Mouse (Mus musculus): Measurements from ENCODE around the gene Ostm1.

Ostm1 gene

DNA sequence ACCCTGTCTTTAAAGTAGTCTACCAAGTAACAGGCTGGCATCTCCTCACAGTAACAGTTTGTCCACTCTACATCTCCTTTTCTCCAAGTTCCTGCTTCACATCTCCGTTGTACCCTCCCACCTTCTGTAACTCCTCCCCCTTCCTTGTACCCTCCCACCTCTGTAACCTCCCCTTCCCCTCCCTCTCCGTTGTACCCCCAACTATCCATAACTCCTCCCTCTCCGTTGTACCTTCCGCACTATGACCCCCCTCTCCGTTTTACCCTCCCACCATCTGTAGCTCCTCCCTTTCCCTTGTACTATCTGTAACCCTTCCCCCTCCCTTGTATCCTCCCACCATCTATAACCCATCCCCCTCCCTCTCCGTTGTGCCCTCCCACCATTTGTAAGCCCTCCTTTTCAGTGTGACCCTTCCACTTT is 97.0 kb downstream of the Ostm1 start:
- no peak for DNase-seq

GRCm38 (mm10) chr10:42682421-42682820 is 98.8 kb downstream of the Ostm1 start:
- DNase-seq = peak in 1 of 2 experiments; percentile 20

DNA sequence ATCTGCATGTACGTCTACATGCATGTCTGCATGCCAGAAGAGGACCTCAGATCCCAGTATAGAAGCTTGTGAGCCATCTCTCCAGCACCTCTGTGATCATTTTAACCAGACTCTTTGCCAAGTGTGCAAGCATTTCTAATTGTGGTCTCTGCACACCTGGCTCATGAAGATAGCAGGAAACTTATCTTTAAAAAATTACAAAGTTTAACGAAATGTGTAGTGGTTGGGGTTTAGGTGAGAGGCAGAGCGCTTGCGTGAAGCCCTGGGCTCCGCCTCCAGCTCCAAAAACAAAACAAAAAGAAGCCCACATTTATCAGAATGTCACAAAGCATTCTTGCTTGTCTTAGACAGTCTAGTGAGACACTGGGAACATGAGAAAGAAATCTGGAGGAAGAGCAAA is 104.3 kb downstream of the Ostm1 start:
- no peak for DNase-seq

DNA sequence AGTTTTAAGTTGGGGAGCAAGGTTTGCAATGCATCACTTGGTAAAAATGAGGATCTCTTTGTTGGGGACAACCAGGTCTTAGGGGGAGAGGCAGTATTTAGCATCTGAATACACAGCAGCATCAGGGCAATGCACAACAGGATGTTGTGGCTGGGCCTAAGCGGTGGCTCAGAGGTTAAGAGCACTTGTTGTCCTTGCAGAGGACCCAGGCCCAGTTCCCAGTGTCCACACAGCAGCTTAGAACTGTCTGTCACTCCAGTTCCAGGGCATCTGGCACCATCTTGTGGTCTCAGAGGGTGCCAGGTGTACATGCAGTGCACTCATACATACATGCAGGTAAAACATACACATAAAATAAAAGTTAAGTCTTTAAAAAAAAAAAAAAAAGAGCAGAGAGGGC is 106.1 kb downstream of the Ostm1 start:
- DNase-seq = no peak

GRCm38 (mm10) chr10:42690233-42691028 is 106.8 kb downstream of the Ostm1 start:
- no peak for DNase-seq

DNA sequence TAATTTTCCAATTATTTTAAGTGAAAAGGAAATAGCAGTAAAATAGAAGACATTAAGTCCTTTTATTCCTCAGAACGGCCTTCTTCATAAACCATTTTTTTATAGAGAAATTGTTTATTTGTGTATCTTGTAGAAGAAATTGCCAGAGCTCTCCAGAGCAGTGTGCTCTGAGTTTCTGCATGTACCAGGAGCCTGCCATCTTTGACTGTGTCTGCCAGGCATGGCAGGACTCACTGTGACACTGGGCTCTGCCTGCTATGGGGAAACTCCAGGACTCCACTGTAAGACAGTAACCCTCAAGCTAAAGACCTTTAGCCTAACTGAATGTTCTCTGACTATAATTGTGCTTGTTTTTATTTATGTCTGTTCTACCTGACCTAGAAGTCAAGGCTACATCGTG is 107.4 kb downstream of the Ostm1 start:
- no peak for DNase-seq

DNA sequence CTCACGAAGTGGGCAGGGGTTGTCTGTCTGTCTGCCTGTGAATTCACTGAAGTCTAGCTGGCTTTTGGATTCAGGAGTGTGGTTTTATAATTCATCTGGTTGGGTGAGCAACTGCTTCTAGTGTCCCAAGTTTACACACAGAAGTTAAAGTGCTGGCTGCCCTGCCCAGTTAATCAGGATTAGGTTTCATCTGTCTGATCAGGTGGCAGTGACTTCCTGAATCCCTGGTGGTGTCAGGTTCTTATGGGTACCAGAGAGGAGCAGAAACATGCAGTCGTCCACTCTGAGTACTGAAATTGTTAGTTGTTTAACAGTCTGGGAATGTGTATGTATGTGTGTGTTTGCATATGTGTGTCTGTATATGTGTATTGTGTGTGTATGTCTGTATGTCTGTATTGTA is 108.5 kb downstream of the Ostm1 start:
- DNase-seq = no peak

DNA sequence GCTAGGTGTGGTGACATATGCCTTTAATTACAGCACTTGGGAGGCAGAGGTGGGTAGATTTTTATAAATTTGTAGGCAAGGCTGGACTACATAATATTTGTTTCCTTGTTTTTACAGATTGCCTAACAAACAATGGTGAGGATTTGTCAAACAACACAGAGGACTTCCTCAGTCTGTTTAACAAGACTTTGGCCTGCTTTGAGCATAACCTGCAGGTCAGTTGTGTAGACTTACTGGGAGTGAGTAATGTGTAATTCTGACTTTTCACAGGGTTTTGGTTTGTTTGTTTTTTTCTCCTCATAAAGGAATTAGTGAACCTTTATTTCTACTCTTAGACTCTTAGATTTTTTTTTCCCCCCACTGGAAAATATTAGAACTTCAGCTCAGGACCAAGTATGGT is 109.2 kb downstream of the Ostm1 start:
- no peak for DNase-seq

- DNase-seq = no peak
Measured at GRCm38 (mm10) chr10:42693482-42693881, 109.9 kb downstream of the Ostm1 start.

- DNase-seq = peak; percentile 76 to 78
Measured at GRCm38 (mm10) chr10:42696361-42696760, 112.7 kb downstream of the Ostm1 start.

GRCm38 (mm10) chr10:42697007-42697406 is 113.4 kb downstream of the Ostm1 start:
- peak; percentile 76 to 91 for DNase-seq

DNA sequence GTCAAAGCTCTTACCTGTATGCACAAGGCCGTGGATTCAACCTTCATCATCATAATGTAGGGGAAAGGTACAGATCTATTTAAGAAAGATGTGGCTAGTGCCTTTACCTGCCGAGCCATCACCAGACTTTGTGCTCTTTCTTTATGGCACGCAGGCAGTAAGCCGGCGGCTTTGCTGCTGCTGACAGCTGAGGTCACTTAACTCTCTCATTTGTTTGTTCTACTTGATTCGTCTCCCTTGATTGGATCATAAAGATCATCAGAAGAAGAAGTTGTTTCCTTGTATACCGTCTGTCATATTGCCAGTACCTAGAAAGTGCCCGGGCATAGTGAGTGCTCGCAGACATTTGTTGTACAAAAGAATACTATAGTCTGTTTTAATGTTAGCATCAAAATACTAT is 114.8 kb downstream of the Ostm1 start:
- no peak for DNase-seq

GRCm38 (mm10) chr10:42698994-42699393 is 115.4 kb downstream of the Ostm1 start:
- DNase-seq = no peak

DNA sequence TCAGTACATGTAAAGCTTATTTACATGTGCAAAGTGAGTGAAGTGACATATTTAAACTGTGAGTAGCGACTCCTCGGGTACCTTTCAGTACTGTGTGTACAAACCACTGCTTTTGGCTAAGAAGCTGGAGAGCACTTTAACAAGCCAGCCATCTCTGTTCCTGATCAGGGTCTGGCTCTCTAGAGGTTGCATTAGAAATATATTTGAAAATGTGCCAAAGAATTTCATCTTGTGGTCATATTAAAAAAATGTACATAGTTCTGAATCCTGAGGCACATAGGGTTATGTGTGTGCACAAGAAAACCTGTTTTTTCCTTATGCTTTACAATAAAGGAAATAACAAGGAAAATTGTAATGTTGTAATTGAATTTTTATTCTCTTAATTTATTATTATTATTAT is 118.5 kb downstream of the Ostm1 start:
- DNase-seq = no peak

GRCm38 (mm10) chr10:42714676-42715075 is 131.1 kb downstream of the Ostm1 start:
- DNase-seq = peak; percentile 11 to 23

DNA sequence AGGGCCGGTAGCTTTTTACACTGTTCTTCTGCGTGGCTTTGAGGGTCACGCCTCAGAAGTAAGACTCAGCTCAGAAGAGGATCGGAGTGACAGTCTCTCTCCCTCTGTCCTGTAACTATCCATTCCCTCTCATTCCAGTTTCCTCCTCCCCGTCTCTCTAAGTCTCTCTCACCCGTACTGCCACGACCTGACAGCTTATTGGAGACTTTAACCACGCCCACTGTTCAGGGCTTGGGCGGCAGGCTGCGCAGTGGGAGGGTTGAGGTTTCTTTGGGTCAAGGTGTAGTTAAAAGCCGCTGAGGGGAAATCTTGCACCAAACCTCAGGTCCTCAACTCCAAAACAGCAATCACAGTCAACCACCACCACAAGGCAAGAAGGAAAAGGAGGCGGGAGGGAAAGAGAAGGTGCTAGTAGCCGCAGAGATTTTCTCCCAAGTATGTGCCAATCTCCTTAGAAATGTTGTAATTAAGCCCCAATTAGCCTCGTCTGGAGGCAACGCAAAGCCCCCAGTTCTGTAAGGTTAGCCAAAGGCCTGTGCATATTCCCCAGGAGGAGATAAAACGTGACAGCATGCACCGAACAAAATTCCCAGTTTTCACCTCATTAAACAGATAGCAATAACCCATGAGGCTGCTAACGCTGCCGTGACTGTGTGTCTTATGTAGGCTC is 131.9 kb downstream of the Ostm1 start:
- DNase-seq = peak; percentile 9 to 25

GRCm38 (mm10) chr10:42722116-42722515 is 138.5 kb downstream of the Ostm1 start:
- no peak for DNase-seq

GRCm38 (mm10) chr10:42723275-42724232 is 139.9 kb downstream of the Ostm1 start:
- no peak for DNase-seq

DNA sequence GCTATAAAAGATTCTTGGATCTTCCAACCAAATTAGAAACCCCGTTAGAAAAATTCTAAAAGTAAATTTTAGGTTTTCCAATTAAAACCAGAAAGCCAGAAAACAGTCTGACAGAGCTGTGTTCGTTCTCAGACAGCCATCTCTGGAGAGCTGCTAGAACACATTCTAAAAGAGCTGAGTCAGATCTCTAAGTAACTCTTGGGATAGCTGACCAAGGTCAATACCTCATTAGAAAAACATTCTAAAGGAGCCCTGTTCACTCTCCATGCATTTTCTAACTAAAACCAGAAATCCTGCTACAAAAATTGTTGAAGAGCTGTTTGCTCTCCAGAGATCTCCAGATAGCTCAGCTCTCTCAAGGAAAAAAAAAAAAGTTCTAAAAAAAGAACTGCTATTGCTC is 146.0 kb downstream of the Ostm1 start:
- no peak for DNase-seq

- peak; percentile 33 to 53 for DNase-seq
Measured at GRCm38 (mm10) chr10:42734546-42735060, 151.0 kb downstream of the Ostm1 start.

GRCm38 (mm10) chr10:42751813-42752212 is 168.2 kb downstream of the Ostm1 start:
- no peak for DNase-seq

Measured in kidney, adult 8-10 months (tissue).